10 mouse cellular contexts compared by ENCODE assay signal in genomic region chr4:41660851-41661430, GRCm38 (mm10). TPM values are rescaled to one million over a fixed set of nuclear protein-coding genes. Genes with fewer than 3 reads are reported as not detected.
DNase-seq lines count a peak whose midpoint lies in the region; ATAC-seq lines count a peak whose summit lies in the region.
"Had no signal": no experiment of that assay in that cellular context is flagged by ENCODE, and none has a peak within 500 bp of the region (broad histone marks: within the 10 kb centered on the region; RNA-seq: fewer than 3 reads in every experiment).

No protein-coding gene starts in this region.

- no peak overlapping the region for H3K4me3 ChIP-seq in heart, embryonic 12.5 days
- peak overlapping the region; percentile 13; the same call in 1 of the 2 replicates for H3K4me3 ChIP-seq in forebrain, embryonic 10.5 days
- no peak overlapping the region for H3K4me3 ChIP-seq in midbrain, embryonic 13.5 days (replicated peaks)
- H3K4me3 ChIP-seq: lung, embryonic 15.5 days had no signal

- H3K4me2 ChIP-seq in heart, embryonic 12.5 days: no peak overlapping the region
- H3K4me2 ChIP-seq in midbrain, embryonic 13.5 days (replicated peaks): no peak overlapping the region
- H3K4me2 ChIP-seq: lung, embryonic 15.5 days had no signal

- DNase-seq in heart, postnatal 14 days: no peak
- peak; percentile 64 for DNase-seq in forebrain, embryonic 10.5 days (ENCODE audit: extremely low spot score, low spot score)
- DNase-seq in kidney, postnatal 10 days: peak; percentile 83
- DNase-seq in heart, postnatal 4 days: no peak
- DNase-seq in ovary, postnatal 10 days (ENCODE audit: low spot score): no peak
- no peak for DNase-seq in left cerebral cortex, postnatal 25 days (ENCODE audit: low spot score in 2 of 2)

- 37% methylated on average over 11 of the region's 11 CpGs for WGBS in heart, embryonic 12.5 days
- 28% methylated on average over 11 of the region's 11 CpGs for WGBS in forebrain, embryonic 10.5 days
- WGBS in midbrain, embryonic 13.5 days: 18% methylated on average over 11 of the region's 11 CpGs

- H3K9ac ChIP-seq in heart, embryonic 12.5 days: no peak overlapping the region
- no peak overlapping the region for H3K9ac ChIP-seq in midbrain, embryonic 13.5 days (replicated peaks)
- H3K9ac ChIP-seq: lung, embryonic 15.5 days had no signal

- H3K36me3 ChIP-seq in heart, embryonic 12.5 days: 0 out of 2 replicates have a peak, but pooled peaks cover 2% of the 10 kb centered on the region
- peaks cover 99% of the 10 kb centered on the region for H3K36me3 ChIP-seq in forebrain, embryonic 10.5 days (replicated peaks)
- H3K36me3 ChIP-seq in midbrain, embryonic 13.5 days: peaks cover 48% of the 10 kb centered on the region

- intact Hi-C loops in heart, postnatal 14 days (cut with DNase I): no loop called here
- intact Hi-C loops in left cerebral cortex, postnatal 25 days (cut with DNase I): no loop called here

- ATAC-seq in heart, embryonic 12.5 days (ENCODE audit: insufficient number of reproducible peaks, low FRiP score): 0 out of 2 replicates have a peak, but pooled peaks have one; percentile 10
- ATAC-seq in midbrain, embryonic 13.5 days: peak; percentile 19; the same call in 1 of the 2 replicates

- peaks cover 57% of the 10 kb centered on the region for H3K4me1 ChIP-seq in heart, embryonic 12.5 days (replicated peaks)
- peaks cover 91% of the 10 kb centered on the region for H3K4me1 ChIP-seq in forebrain, embryonic 10.5 days
- H3K4me1 ChIP-seq in midbrain, embryonic 13.5 days (replicated peaks): peaks cover 76% of the 10 kb centered on the region

- H3K27me3 ChIP-seq in heart, embryonic 12.5 days (replicated peaks): peaks cover 62% of the 10 kb centered on the region
- H3K27me3 ChIP-seq in forebrain, embryonic 10.5 days (ENCODE audit: poor library complexity, severe bottlenecking): peaks cover 63% of the 10 kb centered on the region
- no peaks in the 10 kb centered on the region for H3K27me3 ChIP-seq in midbrain, embryonic 13.5 days
- H3K27me3 ChIP-seq: lung, embryonic 15.5 days had no signal

- no peaks in the 10 kb centered on the region for H3K9me3 ChIP-seq in heart, embryonic 12.5 days (replicated peaks)
- no peaks in the 10 kb centered on the region for H3K9me3 ChIP-seq in forebrain, embryonic 10.5 days
- H3K9me3 ChIP-seq in midbrain, embryonic 13.5 days: no peaks in the 10 kb centered on the region
- H3K9me3 ChIP-seq: lung, embryonic 15.5 days had no signal

- no peak overlapping the region for H3K27ac ChIP-seq in heart, embryonic 12.5 days (ENCODE audit: poor library complexity, severe bottlenecking)
- peak overlapping the region; percentile 67 for H3K27ac ChIP-seq in forebrain, embryonic 10.5 days
- peak overlapping the region; percentile 54; the same call in 1 of the 2 replicates for H3K27ac ChIP-seq in midbrain, embryonic 13.5 days
- H3K27ac ChIP-seq: lung, embryonic 15.5 days had no signal

RNA-seq across cellular contexts. Expression of gene Enho, which starts 20.8 kb away (rescaled TPM):
- polyA plus RNA-seq in heart, embryonic 12.5 days (2016; fragmentation: Nextera tagmentation; extraction: Ambion mirVana): 4.4 and 4.9 TPM in 2 replicates
- total RNA-seq in heart, postnatal 14 days (2021): 1 to 10 TPM; 4.3 to 4.6 TPM
- 19.7 and 21.3 TPM in 2 replicates for polyA plus RNA-seq in forebrain, embryonic 10.5 days (2016; fragmentation: Nextera tagmentation; extraction: Ambion mirVana)
- 81.6 and 92.1 TPM in 2 replicates for polyA plus RNA-seq in midbrain, embryonic 13.5 days (2015; fragmentation: Nextera tagmentation; extraction: Ambion mirVana)
- 1 to 10 TPM; 5.5 to 5.8 TPM for total RNA-seq in heart, postnatal 4 days (2021)
- total RNA-seq in left cerebral cortex, postnatal 25 days (2021): 10 to 100 TPM; 54.4 to 63.0 TPM

RNA-seq across cellular contexts. Expression of gene Cntfr, which starts 35.9 kb away (rescaled TPM):
- polyA plus RNA-seq in heart, embryonic 12.5 days (2016; fragmentation: Nextera tagmentation; extraction: Ambion mirVana): 3.7 TPM in 2 replicates
- 1 to 10 TPM; 2.0 to 5.1 TPM for total RNA-seq in heart, postnatal 14 days (2021)
- polyA plus RNA-seq in forebrain, embryonic 10.5 days (2016; fragmentation: Nextera tagmentation; extraction: Ambion mirVana): 19.4 and 21.9 TPM in 2 replicates
- polyA plus RNA-seq in midbrain, embryonic 13.5 days (2015; fragmentation: Nextera tagmentation; extraction: Ambion mirVana): 27.6 and 32.7 TPM in 2 replicates
- total RNA-seq in heart, postnatal 4 days (2021): 1 to 10 TPM; 3.9 to 4.0 TPM
- 100 to 1,000 TPM in 1 of 2 experiments, 10 to 100 TPM in 1; 98.9 to 109 TPM for total RNA-seq in left cerebral cortex, postnatal 25 days (2021)
- total RNA-seq: CH12.LX had no signal

RNA-seq across cellular contexts. Expression of gene Il11ra1, which starts 38.8 kb away (rescaled TPM):
- polyA plus RNA-seq in heart, embryonic 12.5 days (2016; fragmentation: Nextera tagmentation; extraction: Ambion mirVana): 148 and 159 TPM in 2 replicates
- total RNA-seq in heart, postnatal 14 days (2021): 10 to 100 TPM; 56.9 to 61.0 TPM
- 82.0 and 90.0 TPM in 2 replicates for polyA plus RNA-seq in forebrain, embryonic 10.5 days (2016; fragmentation: Nextera tagmentation; extraction: Ambion mirVana)
- polyA plus RNA-seq in midbrain, embryonic 13.5 days (2015; fragmentation: Nextera tagmentation; extraction: Ambion mirVana): 34.0 and 34.9 TPM in 2 replicates
- 10 to 100 TPM; 50.0 to 53.5 TPM for total RNA-seq in heart, postnatal 4 days (2021)
- 10 to 100 TPM; 35.8 to 43.8 TPM for total RNA-seq in left cerebral cortex, postnatal 25 days (2021)

RNA-seq across cellular contexts. Expression of gene Rpp25l, which starts 52.4 kb away (rescaled TPM):
- 39.7 and 40.9 TPM in 2 replicates for polyA plus RNA-seq in heart, embryonic 12.5 days (2016; fragmentation: Nextera tagmentation; extraction: Ambion mirVana)
- total RNA-seq in heart, postnatal 14 days (2021): 10 to 100 TPM; 28.7 to 30.2 TPM
- polyA plus RNA-seq in forebrain, embryonic 10.5 days (2016; fragmentation: Nextera tagmentation; extraction: Ambion mirVana): 97.3 and 98.1 TPM in 2 replicates
- 63.9 and 67.4 TPM in 2 replicates for polyA plus RNA-seq in midbrain, embryonic 13.5 days (2015; fragmentation: Nextera tagmentation; extraction: Ambion mirVana)
- total RNA-seq in heart, postnatal 4 days (2021): 10 to 100 TPM; 27.8 to 28.6 TPM
- total RNA-seq in left cerebral cortex, postnatal 25 days (2021): 10 to 100 TPM; 26.8 to 31.3 TPM

Comparison
In these comparisons a context has a peak if more than half of its experiments do, and no peak if none do; other contexts are left out.
1. DNase-seq: peak in forebrain, embryonic 10.5 days (single experiment) and kidney, postnatal 10 days (single experiment); none in heart, postnatal 14 days (0 of 2), heart, postnatal 4 days (single experiment), ovary, postnatal 10 days (single experiment) and left cerebral cortex, postnatal 25 days (0 of 2).
2. RNA of gene Enho, which starts 20.8 kb away (total RNA-seq): 54.4 to 63.0 TPM in left cerebral cortex, postnatal 25 days; 5.5 to 5.8 TPM in heart, postnatal 4 days and 4.3 to 4.6 TPM in heart, postnatal 14 days; every median in the first group is over 4 times any median in the second.
3. RNA of gene Cntfr, which starts 35.9 kb away (total RNA-seq): 98.9 to 109 TPM in left cerebral cortex, postnatal 25 days; 2.0 to 5.1 TPM in heart, postnatal 14 days and 3.9 to 4.0 TPM in heart, postnatal 4 days; every median in the first group is over 10 times any median in the second.